Mouse (Mus musculus): ENCODE results near the gene Dglucy. TPM values are rescaled to one million over a fixed set of nuclear protein-coding genes. Genes with fewer than 3 reads are reported as not detected.
"Not testable (repeated sequence)": the region's sequence is repeated elsewhere in the genome, so short reads cannot be mapped to it uniquely, and the experiment has no call there.

Gene Dglucy
- total RNA-seq, 2 experiments from 2014 or later, result 5.8 to 6.6 TPM

DNA sequence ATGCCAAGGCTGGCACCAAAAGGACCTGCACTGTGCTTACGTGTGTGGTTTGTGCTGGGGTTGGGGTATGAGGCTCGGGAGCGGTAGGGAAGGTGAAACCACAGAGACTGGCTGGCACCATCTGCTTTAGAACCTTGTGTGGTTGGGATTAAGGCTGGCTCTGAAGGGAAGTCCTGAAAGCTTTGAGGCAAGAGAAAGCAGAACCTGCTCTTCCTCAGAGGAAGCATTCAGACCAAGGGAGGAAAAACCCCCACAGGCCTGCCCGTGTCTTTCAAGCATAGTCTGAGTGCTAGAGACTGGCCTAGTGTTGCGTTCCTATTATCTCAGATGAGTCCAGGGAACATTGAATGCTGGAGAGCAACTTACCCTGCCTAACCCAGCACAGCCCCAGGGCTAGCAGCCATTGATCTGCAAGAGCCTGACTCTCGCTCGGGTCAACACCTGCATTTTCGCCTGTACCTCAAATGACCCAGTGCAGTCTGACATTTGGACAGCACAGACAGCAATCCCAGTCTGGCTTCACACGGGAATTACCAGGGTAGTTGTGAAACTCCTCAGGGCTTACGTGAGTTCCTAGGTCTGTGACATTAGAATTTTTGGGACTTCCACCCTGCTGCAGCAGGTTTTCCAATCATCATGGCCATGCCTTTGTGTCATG is 452 bp upstream of the Dglucy start:
- DNase-seq (ENCODE audit: low spot score in 2 of 2), result peak in 1 of 2 experiments; percentile 30

DNA sequence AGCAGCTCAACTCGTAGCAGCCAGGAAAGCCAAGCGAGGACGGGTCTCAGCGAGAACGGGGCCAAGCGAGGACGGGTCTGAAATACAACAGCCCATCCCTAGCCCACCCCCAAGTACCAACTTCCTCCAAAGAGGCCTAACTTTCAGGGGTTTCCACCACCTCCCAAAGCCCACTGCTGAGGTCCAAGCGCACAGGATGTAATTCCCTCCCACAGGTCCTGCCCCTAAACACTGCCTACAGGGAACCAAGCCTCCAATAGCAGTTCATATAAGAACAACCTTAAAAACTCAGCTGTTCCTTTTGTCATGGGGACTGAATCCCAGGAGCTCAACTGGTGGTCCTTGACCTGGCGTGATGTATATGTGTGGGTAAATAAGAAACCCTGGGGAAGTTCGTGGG is 1.6 kb downstream of the Dglucy start:
- no peak for DNase-seq (ENCODE audit: low spot score in 2 of 2)

DNA sequence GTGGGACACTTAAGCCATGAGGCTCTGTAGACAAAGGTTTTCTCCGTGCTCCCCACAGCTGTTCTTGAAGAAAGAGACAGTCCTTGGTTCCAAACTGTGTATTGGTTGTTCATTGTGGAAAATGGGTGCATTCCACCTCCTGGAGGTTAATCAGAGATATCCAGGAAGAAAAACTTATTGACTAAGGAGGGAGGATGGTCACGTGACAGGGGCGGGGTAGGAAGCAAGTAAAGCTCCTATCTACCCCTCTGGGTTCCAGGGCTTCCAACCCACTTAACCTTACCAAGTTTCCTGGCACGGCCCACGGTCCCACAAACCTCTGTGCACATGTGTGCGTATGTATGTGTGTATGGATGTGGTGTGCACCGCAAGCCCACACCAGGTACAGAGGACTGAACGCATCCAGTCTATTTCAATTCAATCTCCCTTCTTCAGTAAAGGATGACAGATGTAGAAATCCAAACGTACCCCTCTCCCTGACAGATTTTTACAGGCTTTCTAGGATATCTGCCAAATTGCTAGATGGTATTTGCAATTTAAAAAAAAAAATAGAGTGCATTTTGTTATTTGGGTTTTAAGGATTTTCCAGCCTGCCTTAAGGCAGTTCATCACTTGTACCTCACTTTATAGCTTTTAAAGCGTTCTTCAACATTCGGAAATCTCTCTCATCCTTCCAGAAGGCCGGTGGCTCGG is 2.7 kb downstream of the Dglucy start:
- no peak for DNase-seq (ENCODE audit: low spot score in 2 of 2)

- DNase-seq (ENCODE audit: low spot score in 2 of 2), result no peak
Measured at GRCm38 (mm10) chr12:100784152-100784551, 5.3 kb downstream of the Dglucy start.

DNA sequence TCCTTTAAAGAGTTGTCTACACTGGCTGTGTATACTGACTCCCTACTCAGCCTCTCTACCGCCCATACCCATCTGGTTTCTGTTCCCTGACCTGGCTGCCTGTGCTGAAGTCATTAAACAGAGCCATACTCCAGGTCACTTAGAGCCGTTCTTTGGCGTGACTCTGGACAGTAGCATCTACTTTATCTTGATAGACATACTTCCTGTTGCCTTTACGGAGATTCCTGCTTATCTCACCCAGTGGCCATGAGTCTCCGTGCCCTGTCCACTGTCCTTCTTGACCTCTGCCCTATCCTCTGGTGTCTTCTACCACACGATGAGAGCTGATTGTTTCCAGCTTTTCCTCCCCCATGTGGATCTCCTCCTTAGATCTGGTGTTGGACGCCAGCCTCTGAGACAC is 6.5 kb downstream of the Dglucy start:
- DNase-seq (ENCODE audit: low spot score in 2 of 2), result no peak

- DNase-seq (ENCODE audit: low spot score in 2 of 2), result no peak
Measured at GRCm38 (mm10) chr12:100789981-100790550, 11.2 kb downstream of the Dglucy start.

- DNase-seq (ENCODE audit: low spot score in 2 of 2), result no peak
Measured at GRCm38 (mm10) chr12:100791425-100791824, 12.6 kb downstream of the Dglucy start.

GRCm38 (mm10) chr12:100794450-100795230 is 15.8 kb downstream of the Dglucy start:
- no peak for DNase-seq (ENCODE audit: low spot score in 2 of 2)

DNA sequence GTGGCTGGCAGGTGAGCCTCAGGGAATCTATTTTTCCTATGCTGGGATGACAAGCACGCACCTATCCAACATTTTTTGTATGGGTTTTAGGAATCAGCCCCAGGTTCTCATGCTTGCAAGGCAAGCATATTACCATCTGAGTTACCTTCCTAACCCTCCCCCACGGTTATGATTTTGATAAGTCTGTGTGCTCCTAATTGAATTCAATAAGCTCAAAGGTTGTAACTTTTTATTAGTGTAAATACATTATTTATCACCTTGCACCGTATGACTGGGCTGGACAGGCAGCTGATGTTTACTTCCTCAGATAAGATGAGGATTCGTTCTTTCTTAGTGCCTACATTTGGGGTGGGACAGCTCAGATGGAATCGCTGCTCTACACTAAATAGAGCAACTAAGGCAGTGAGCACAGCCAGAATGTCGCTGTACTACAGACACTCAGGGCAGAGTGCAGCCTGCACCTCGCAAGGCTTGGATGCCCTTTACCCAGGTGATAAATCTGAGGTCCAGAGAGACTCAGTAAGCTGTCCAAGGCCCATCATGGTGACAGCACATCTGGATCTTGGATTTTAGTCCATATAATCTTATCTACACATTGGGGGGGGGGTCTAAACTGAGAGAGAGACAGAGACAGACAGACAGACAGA is 16.7 kb downstream of the Dglucy start:
- no peak for DNase-seq (ENCODE audit: low spot score in 2 of 2)

DNA sequence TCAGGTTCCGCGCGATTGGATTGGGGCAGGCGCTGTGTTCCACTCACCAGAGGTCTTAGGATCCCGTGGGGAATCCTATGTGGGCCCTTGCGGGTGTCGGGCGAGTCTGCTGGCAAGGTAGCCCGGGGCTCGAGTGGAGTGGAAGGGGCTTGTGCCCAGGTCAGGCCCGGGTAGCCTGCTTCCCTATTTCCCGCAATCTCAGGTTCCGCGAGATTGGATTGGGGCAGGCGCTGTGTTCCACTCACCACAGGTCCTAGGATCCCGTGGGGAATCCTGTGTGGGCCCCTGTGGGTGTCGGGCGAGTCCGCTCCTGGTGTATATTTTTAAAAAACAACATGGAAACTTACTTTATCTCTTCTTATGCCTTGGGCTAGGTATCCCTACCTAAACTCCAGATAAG is 24.5 kb downstream of the Dglucy start:
- not testable (repeated sequence) for DNase-seq (ENCODE audit: low spot score in 2 of 2)

DNA sequence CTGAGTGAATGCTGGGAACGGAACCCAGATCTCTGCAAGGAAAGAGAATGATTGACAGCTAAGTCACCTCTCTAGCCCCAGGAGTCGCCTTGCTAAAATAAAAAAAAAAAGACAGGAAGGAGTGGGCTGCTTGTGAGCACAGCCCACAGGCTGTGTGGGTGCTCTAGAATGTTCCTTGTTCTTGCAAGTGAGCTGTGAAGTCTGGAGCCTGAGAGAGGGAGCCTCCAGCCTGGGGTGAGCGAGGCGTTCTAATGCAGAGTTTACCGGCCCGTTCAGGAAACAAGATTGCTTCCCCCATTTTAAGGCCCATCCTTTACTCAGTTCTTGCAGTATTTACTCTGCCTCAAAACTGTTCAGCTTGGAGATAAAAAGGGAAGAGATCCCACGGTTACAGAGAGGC is 28.4 kb downstream of the Dglucy start:
- no peak for DNase-seq (ENCODE audit: low spot score in 2 of 2)

DNA sequence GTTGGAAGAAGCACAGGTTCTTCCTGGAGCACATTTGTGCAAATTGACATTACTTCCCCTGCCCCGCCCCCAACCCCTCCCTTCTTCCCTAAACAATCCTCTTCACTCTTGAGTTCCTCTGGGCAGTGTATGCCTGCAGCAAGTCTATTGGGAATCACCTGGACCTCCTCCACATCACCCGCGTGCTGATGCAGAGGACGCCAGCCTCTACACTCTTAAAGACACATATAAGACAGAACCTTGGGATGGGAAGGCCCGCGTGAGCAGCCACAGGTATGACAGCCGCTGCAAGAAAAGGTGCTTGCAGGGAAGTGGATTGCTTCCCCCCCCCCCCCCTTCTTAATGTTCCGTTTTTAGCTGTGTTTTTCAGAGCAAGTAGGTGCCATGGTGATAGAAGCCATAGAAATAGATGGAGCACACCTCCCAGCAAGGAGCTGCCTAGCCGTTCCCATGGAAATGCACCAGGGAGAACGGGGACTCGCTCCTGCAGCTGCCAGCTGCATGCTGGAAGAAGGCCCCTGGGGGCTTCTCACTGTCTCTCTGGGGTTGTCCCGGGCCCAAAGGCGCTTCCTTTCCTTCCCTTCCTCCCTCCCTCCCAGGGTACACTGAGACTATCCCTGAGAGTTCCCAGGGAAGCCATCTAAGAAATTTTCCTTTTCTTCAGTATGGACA is 29.9 kb downstream of the Dglucy start:
- peak in 1 of 2 experiments; percentile 51 for DNase-seq (ENCODE audit: low spot score in 2 of 2)

DNA sequence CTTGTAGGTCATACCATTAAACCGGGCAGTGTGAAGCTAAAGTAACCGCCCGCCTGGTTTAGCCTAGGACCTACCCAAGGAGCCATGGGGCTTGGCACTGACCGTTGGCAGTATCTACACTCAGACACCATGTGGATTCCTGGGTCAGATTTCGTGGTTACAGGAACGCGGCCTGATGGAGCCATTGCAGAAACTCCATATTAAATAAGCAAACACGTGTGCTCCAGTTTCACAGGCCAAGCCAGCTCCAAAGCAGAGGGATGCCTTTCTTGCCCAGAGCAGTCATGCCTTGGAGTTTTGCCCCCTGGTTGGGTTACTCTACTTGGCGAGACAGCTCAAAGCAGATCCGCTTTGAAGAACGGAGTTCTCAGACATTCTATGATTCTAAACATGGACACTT is 31.7 kb downstream of the Dglucy start:
- no peak for DNase-seq (ENCODE audit: low spot score in 2 of 2)

DNA sequence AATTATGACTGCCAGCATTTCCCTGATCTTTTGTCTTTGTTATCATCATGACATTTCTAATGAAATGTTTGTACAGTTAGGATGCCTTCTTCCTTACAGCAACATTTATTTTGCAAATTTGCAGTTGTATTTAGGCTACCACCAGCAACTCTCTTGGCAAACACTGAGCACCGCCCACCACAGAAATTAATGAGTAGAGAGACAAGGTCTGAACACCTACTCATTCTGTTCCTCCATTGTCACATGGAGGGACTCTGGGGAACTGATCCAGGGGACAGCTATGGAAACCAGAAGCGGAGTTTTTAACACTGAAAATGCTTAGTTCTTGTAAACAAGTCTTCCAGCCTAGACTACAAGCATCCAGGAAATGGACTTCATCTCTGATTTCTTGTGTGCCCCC is 35.0 kb downstream of the Dglucy start:
- no peak for DNase-seq (ENCODE audit: low spot score in 2 of 2)

- DNase-seq (ENCODE audit: low spot score in 2 of 2), result no peak
Measured at GRCm38 (mm10) chr12:100814671-100815070, 35.8 kb downstream of the Dglucy start.

DNA sequence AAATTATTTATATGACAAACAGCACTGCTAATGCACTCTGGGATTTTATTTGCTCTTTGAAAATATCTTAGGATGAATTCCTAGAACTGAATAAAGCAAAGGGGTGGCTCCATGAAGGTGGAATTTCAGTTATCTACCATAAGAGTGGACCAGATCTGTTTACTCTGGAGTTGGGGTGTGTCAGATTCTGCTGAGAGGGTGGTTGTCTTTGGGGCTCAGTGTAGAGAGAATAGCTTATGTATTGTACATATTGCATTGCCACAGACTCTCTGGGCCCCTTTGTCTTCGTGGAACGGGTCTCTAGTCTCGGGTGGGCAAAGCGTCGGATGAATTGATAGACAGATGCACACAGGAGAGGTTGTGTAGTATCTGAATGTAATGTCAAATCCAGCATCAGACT is 38.0 kb downstream of the Dglucy start:
- DNase-seq (ENCODE audit: low spot score in 2 of 2), result no peak

- no peak for DNase-seq (ENCODE audit: low spot score in 2 of 2)
Measured at GRCm38 (mm10) chr12:100819965-100820364, 41.1 kb downstream of the Dglucy start.

- no peak for DNase-seq (ENCODE audit: low spot score in 2 of 2)
Measured at GRCm38 (mm10) chr12:100831021-100831420, 52.2 kb downstream of the Dglucy start.

GRCm38 (mm10) chr12:100831629-100832325 is 52.9 kb downstream of the Dglucy start:
- no peak for DNase-seq (ENCODE audit: low spot score in 2 of 2)

GRCm38 (mm10) chr12:100837208-100837607 is 58.4 kb downstream of the Dglucy start:
- no peak for DNase-seq (ENCODE audit: low spot score in 2 of 2)

All from layer of hippocampus, postnatal 10 days (tissue).